Mouse (Mus musculus) myocyte (in vitro differentiated cells): ENCODE measurements at regions not wholly inside any gene's neighbourhood (a gene's known extent, or its start where the extent isn't known, plus 50 kb on each side); places are given as distances from the start of the nearest gene placed in this dataset.

Source experiments
- H3K27me3 ChIP-seq: one replicate; pipeline ENCODE4 v1.6.1; 2011; ENCODE audit not compliant: control insufficient read depth, insufficient read depth, insufficient read length
- H3K36me3 ChIP-seq: one replicate; pipeline ENCODE4 v1.6.1; 2011; ENCODE audit not compliant: control insufficient read depth, insufficient read depth
- H3K4me2 ChIP-seq: one replicate; pipeline ENCODE4 v1.6.1; 2011; ENCODE audit warnings: low read depth, control low read depth
- H3K4me3 ChIP-seq: one replicate; pipeline ENCODE4 v1.5.1; 2011; ENCODE audit warnings: mild to moderate bottlenecking, control low read depth, moderate library complexity
- H3K79me2 ChIP-seq: one replicate; pipeline ENCODE4 v1.6.1; 2011; ENCODE audit not compliant: control insufficient read depth, insufficient read depth
- H3ac ChIP-seq: one replicate; pipeline ENCODE4 v1.6.1; 2011; ENCODE audit not compliant: control insufficient read depth, insufficient read length
- CEBPB ChIP-seq: IDR thresholded peaks from 2 replicates; pipeline ENCODE4 v1.6.1; 2011; ENCODE audit warnings: mild to moderate bottlenecking, moderate library complexity; ENCODE audit not compliant: poor library complexity, insufficient read depth, severe bottlenecking
- E2F4 ChIP-seq: IDR thresholded peaks from one replicate; pipeline ENCODE4 v1.6.1; 2011; ENCODE audit warnings: mild to moderate bottlenecking, control low read depth, moderate library complexity; ENCODE audit not compliant: insufficient read depth
- MAX ChIP-seq: IDR thresholded peaks from one replicate; pipeline ENCODE4 v1.6.1; 2011; ENCODE audit warnings: low read depth, mild to moderate bottlenecking, control low read depth
- MYOD1 ChIP-seq, 3 experiments: IDR thresholded peaks; one replicate each; pipeline ENCODE4 v1.6.1; 2011; ENCODE audit warnings: control low read depth in 2 of 3, low read depth in 2 of 3, mild to moderate bottlenecking in 2 of 3, moderate library complexity in 1 of 3; ENCODE audit not compliant: insufficient read length in 2 of 3, control insufficient read depth in 1 of 3
- MYOG ChIP-seq, 3 experiments: IDR thresholded peaks; one replicate each; pipeline ENCODE4 v1.6.1; 2011; ENCODE audit warnings: control low read depth in 2 of 3, low read depth in 2 of 3, mild to moderate bottlenecking in 2 of 3; ENCODE audit not compliant: insufficient read length in 2 of 3, control insufficient read depth in 1 of 3, insufficient read depth in 1 of 3
- POLR2A ChIP-seq: IDR thresholded peaks from one replicate; pipeline ENCODE4 v1.6.1; 2011; ENCODE audit warnings: low read depth, mild to moderate bottlenecking, control low read depth, moderate library complexity; ENCODE audit not compliant: insufficient read length
- POLR2AphosphoS2 ChIP-seq: IDR thresholded peaks from one replicate; pipeline ENCODE4 v1.6.1; 2011; ENCODE audit warnings: low read depth, control low read depth; ENCODE audit not compliant: insufficient read length
- REST ChIP-seq: IDR thresholded peaks from one replicate; pipeline ENCODE4 v1.6.1; 2011; ENCODE audit warnings: mild to moderate bottlenecking, control low read depth, moderate library complexity; ENCODE audit not compliant: insufficient read depth, insufficient read length
- SRF ChIP-seq: IDR thresholded peaks from one replicate; pipeline ENCODE4 v1.6.1; 2011; ENCODE audit warnings: low read depth; ENCODE audit not compliant: control insufficient read depth, insufficient read length
- TCF12 ChIP-seq: IDR thresholded peaks from one replicate; pipeline ENCODE4 v1.6.1; 2011; ENCODE audit warnings: mild to moderate bottlenecking, control low read depth; ENCODE audit not compliant: poor library complexity, insufficient read depth, severe bottlenecking
- TCF3 ChIP-seq: IDR thresholded peaks from one replicate; pipeline ENCODE4 v1.6.1; 2011; ENCODE audit warnings: low read depth, control low read depth; ENCODE audit not compliant: insufficient read length
- USF1 ChIP-seq: IDR thresholded peaks from one replicate; pipeline ENCODE4 v1.6.1; 2011; ENCODE audit warnings: low read depth, mild to moderate bottlenecking, control low read depth, moderate library complexity

DNA sequence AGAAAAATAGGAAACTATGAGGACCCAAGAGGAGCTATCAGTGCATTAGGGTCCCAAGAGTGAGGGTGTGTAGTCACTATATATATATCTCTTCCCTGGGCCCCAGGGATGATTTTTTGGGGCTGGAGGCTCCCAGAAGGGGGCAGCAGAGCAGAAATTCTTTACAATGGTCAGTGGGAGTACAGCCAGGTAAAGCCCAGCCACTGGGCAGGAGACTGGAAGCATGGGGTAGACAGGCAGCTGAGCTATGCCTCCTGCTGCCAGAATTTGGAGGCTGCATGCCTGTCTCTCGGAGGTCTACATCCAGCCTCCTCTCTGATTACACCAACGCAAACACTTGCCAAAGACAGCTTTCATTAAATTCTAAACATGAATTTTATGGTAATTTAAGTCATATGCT is 202.7 kb upstream of the Irx1 start:
- TF ChIP-seq CEBPB, result no peak
- no peak for TF ChIP-seq POLR2A
- TF ChIP-seq MYOD1 (IDR thresholded peaks at IDR 0.05; ENCODE audit: control insufficient read depth in 1 of 3, insufficient read length in 2 of 3, low read depth in 2 of 3), result no peak
- no peak for TF ChIP-seq MYOG (IDR thresholded peaks at IDR 0.05; ENCODE audit: control insufficient read depth in 1 of 3, insufficient read depth in 1 of 3, insufficient read length in 2 of 3, low read depth in 2 of 3)
- TF ChIP-seq USF1, result no peak
- TF ChIP-seq TCF12, result no peak
- no peak for TF ChIP-seq E2F4
- no peak for TF ChIP-seq SRF
- TF ChIP-seq REST, result no peak
- no peak for TF ChIP-seq MAX
- TF ChIP-seq POLR2AphosphoS2, result no peak
- TF ChIP-seq TCF3, result no peak
- H3K36me3 ChIP-seq, result no peaks in the 10 kb centered on the region

DNA sequence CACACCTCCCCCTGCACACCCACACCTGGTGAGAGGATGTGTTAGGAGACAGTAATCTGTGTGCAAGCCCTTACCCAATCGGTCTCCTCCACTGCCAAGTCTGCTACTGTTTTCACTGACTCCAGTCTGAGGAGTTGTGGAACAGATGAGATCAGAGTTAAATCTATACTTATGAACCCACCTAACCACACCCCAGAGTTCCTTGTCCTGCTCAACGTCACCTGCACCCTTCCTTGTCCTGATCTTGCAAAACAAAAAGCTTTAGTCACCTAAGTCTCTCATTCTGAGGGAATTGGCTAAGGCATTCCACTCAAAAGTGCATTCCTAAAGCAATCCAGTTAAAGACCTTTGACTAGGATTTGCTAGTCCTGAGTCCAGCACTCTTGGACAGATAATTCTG is 203.9 kb upstream of the Irx1 start:
- H3K36me3 ChIP-seq, result no peaks in the 10 kb centered on the region
- H3K4me2 ChIP-seq, result no peak overlapping the region
- no peak for TF ChIP-seq CEBPB
- no peak for TF ChIP-seq TCF12
- no peak for TF ChIP-seq SRF
- TF ChIP-seq TCF3, result no peak
- no peak for TF ChIP-seq USF1
- TF ChIP-seq MYOD1 (IDR thresholded peaks at IDR 0.05; ENCODE audit: control insufficient read depth in 1 of 3, insufficient read length in 2 of 3, low read depth in 2 of 3), result no peak
- H3ac ChIP-seq, result no peak overlapping the region
- H3K27me3 ChIP-seq, result no peaks in the 10 kb centered on the region
- H3K79me2 ChIP-seq, result no peaks in the 10 kb centered on the region
- no peak overlapping the region for H3K4me3 ChIP-seq

More for the DNA sequence above, 202.7 kb upstream of the Irx1 start:
- Histone ChIP-seq H3K27me3 (no peaks in the 10 kb centered on the region), H3ac (no peak overlapping the region), H3K4me3 (no peak overlapping the region), H3K4me2 (no peak overlapping the region), H3K79me2 (no peaks in the 10 kb centered on the region)

DNA sequence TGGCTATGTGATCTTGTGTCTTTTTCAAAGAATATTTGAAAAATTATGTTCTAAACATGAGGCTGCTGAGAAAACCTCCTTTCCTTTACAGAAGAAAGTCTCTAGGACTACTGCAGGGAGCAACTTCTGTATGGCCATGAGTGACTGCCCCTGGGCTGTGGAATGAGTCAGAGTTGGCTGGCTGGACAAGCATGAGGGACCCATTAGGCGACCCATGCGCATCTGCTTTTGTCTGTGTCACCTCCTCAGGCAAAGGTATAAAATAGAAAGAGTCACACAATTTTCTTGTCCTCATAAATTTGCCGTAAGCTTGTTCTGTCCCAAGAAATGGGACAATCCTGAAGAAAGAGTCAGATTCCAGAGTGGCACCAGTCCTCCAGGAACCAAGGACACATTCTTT is 220.1 kb upstream of the Irx1 start:
- TF ChIP-seq CEBPB (no peak), TCF3 (no peak), MYOD1 (IDR thresholded peaks at IDR 0.05; ENCODE audit: control insufficient read depth in 1 of 3, insufficient read length in 2 of 3, low read depth in 2 of 3) (no peak), REST (no peak), MAX (no peak), SRF (no peak), TCF12 (no peak), MYOG (IDR thresholded peaks at IDR 0.05; ENCODE audit: control insufficient read depth in 1 of 3, insufficient read depth in 1 of 3, insufficient read length in 2 of 3, low read depth in 2 of 3) (no peak), POLR2AphosphoS2 (no peak), E2F4 (no peak)
- H3K79me2 ChIP-seq, result no peaks in the 10 kb centered on the region
- no peak overlapping the region for H3K4me2 ChIP-seq
- H3K36me3 ChIP-seq, result no peaks in the 10 kb centered on the region
- H3K4me3 ChIP-seq, result no peak overlapping the region
- no peak overlapping the region for H3ac ChIP-seq
- no peaks in the 10 kb centered on the region for H3K27me3 ChIP-seq

DNA sequence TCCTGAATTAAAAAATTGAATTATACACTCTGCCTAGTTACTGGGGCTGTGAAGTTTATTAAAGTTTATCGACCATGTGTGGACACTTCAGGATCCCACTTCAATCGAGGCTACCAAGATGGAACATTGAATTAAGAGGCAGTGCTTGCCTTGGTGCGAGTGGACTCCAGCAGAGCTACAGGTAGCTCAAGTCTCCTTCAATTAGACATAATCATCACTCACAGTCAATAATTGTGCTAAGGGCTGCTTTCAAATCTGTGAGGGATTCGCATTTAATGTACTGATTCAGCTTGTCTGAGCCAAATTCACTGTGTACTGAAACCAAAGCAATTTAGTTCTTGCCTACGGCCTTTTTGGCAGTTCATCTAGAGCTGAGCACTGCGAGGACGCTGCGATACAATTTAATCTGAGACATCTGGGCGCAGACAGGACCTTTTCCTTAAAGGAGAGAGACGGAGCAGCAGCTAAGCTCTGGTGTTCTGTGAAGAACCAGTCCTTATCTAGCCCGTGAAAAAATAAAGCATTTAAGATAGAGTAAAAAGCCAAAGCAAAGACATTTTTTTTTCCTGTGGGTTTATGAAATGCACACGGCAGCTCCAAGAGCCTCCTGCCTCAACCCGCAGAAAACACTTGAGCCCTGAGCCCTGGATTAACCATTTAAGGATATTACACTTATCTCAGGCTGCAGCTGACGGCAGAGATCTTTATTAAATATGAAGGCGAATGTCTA is 220.8 kb upstream of the Irx1 start:
- TF ChIP-seq SRF, result no peak
- TF ChIP-seq CEBPB, result no peak
- TF ChIP-seq MYOD1 (IDR thresholded peaks at IDR 0.05; ENCODE audit: control insufficient read depth in 1 of 3, insufficient read length in 2 of 3, low read depth in 2 of 3), result no peak
- TF ChIP-seq TCF3, result no peak
- TF ChIP-seq REST, result no peak
- TF ChIP-seq MAX, result no peak
- TF ChIP-seq MYOG (IDR thresholded peaks at IDR 0.05; ENCODE audit: control insufficient read depth in 1 of 3, insufficient read depth in 1 of 3, insufficient read length in 2 of 3, low read depth in 2 of 3), result no peak
- no peak for TF ChIP-seq E2F4
- TF ChIP-seq POLR2A, result no peak
- no peak for TF ChIP-seq USF1
- TF ChIP-seq POLR2AphosphoS2, result no peak
- TF ChIP-seq TCF12, result no peak
- no peak overlapping the region for H3ac ChIP-seq
- no peaks in the 10 kb centered on the region for H3K36me3 ChIP-seq
- no peaks in the 10 kb centered on the region for H3K27me3 ChIP-seq
- H3K4me2 ChIP-seq, result no peak overlapping the region
- H3K79me2 ChIP-seq, result no peaks in the 10 kb centered on the region
- H3K4me3 ChIP-seq, result no peak overlapping the region

GRCm38 (mm10) chr13:72184846-72185118 is 221.3 kb upstream of the Irx1 start:
- H3ac ChIP-seq, result no peak overlapping the region
- H3K4me3 ChIP-seq, result no peak overlapping the region
- no peaks in the 10 kb centered on the region for H3K36me3 ChIP-seq
- TF ChIP-seq SRF (no peak), TCF3 (no peak), CEBPB (no peak)
- no peaks in the 10 kb centered on the region for H3K79me2 ChIP-seq
- H3K4me2 ChIP-seq, result no peak overlapping the region
- no peaks in the 10 kb centered on the region for H3K27me3 ChIP-seq
